Mouse (Mus musculus) embryo, embryonic 11.5 days (tissue): ENCODE measurements around the gene Ablim2.

Source experiments
- DNase-seq: peaks from one replicate; pipeline ENCODE4 v3.0.0-alpha.2; 2012; ENCODE audit warnings: low read depth, low spot score

Gene Ablim2

DNA sequence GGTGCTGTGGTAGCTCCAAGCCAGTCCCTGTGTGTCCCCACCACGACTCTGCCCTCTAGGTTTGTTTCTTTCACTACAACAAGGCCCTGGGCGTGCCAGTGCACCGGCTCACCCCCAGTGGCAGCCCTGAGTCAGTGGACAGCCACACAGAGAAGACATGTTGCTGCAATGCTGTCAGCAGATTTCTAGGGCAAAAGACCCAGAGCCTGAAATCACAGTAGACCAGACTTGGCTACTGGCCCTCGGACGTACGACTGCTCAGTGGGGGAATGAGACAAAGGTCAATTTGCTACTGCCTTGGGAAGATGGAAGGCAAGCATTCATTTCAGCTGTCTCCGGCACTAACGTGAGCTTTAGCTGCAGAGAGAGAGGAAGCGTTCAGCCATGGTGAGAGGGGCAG lies 124.7 kb downstream of the Ablim2 start:
- DNase-seq: no peak

DNA sequence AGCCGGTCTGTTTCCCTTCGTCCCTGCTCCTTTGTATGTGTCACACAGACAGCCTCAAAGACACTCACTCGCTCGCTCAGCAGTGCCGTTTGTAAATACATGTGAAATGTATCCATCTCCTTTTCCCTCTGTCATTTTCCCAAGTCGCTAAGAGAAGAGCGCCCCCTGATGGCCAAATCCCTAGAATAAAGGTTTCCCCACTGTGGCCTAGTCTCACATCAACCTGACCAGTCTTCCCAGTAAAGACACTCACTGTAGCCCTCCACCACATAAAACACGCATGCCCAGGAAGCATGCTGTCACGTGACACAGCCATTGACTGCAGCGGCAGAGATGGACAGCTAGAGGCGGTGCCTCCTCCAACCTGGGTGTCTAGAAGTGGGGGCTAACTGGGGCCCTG lies 126.6 kb downstream of the Ablim2 start:
- DNase-seq: no peak

DNA sequence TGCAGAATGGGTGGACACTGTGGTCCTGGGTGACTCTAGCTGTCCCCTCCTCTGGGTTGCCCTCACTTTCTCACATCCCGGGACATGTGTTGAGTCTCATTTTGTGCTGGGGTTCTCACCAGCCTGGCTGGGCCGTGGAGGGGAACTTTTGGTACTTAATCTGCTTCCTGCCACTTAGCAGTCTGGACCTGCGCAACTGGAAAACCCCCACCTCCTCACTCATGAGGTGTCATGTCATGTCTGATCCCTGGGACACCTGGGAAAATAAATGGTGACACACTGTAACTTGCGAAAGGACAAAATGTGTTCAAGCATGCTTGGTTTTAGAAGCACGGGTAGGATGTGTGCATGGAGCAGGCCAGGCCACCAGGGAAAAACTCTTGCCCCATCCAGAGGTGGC lies 127.0 kb downstream of the Ablim2 start:
- DNase-seq: no peak

DNA sequence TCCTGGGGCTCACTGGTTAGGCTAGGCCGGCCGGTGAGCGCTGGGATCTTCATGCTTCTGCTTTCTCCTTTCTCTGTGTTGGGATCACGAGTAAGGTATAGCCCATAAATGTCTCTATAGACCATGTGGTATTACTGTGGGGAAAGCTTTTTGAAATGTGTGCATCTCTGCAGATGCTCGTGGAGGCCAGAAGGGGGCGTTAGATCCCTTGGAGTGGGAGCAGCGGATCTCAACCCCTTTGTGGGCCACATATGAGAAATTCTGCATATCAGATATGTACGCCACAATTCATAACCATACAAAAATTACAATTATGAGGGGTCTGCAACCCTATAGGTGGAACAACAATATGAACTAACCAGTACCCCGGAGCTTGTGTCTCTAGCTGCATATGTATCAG lies 131.3 kb downstream of the Ablim2 start:
- no peak for DNase-seq

DNA sequence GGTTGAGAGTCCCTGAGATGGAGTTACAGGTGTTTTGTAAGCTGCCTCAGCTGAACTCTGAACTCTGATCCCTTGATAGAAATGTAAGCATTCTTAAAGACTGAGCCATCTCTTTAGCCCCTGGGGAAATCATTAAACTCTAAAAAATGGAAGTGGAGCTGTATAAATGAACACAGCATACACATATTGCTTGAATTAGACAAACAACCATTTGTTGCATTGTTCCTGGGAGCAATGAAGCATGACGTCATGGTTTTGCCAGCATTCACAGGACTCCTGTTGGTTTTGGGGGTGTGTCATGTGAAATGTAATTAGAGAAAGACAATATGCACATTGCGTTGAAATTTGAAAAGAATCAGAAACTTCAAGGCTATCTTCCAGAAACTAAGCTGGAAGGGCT lies 132.0 kb downstream of the Ablim2 start:
- no peak for DNase-seq

DNA sequence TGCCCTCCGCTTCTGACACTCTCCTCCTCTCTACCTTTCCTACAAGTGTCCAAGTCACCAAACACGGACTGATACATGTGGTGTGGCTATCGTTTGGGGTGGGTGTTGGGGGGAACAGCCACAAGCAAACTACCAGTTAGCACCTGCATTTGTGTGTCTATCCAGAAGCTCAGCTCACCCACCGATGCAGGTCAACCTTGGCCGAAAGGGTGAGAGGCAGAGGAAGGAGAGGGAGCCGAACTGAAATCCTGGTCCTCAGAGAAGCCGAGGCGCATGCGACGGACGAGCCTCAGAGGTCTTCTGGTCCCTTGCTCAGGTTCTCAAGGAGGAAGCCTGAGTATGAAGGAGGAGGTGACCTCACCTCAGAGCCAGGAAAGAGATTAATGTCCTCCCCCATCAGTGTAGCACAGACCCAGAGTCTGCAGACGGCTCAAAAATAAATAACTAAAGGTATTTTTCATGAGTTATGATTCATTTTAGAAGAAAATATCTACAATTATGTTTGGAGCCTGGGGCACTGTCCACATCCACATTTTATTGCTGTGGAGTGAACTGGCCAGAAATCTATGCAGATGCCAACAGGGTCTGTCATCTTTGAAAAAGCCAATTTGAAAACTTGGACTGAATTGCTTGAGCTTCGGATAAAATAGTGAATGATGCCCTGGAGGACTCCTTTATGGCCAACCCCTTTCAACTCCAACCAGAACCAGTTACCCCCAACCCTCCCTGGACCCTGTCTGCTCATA lies 133.5 kb downstream of the Ablim2 start:
- no peak for DNase-seq

DNA sequence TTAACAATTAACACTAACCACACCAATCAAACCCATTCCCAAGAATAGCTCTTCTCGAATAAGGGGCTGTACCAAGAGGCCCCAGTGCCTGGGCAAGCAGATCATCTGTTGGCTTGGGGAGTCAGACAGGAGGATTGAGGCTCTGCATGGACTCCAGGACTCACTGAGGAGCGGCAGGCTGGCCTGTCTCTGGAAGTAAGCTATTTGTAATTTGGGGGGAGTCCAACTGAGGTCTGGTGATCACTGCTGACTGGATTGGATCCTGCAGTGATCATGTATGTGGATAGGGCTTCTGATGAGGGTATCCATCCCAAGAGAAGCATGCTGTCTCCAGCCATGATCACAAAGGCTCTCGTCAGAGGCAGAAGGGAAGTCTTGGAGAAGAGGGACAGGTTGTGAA lies 134.7 kb downstream of the Ablim2 start:
- no peak for DNase-seq

DNA sequence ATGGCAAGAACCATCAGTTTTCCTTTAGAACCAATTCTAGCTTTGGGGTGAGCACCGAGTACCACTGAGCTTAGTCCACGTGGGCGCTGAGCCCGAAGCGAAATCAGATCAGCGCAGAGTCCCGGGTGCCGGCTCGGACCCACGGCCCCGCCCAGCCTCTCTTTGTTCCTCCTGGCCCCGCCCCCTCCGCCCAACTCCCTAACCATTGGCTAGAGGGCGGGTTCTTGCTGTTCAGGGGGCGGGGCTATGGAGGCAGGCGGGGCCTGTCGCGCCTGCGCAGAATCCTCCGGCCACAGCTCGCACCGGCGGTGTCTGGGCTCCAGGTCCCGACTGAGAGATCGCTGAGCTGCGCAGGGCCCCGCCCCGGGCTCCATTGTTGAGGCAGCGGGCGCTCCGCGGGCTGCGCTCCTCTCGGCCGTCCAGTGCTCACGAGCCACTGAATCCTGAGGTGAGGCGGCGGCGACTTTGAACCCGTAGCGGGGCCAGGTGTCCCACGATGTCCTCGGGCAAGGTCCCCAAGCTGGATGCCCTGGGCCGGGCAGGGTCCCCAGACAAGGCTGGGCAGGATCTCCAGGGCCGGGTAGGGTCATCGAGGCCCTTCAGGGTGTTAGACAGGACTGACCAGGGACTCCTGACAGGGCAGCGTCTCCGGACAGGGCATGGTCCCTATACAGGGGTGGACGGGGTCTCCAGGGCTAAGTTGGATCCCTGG lies 135.6 kb downstream of the Ablim2 start, which contains the start of gene Afap1:
Gene Afap1 (plus strand): TSS at position 227 of the 712 bp plus-strand sequence.
- DNase-seq: peak; percentile 98

DNA sequence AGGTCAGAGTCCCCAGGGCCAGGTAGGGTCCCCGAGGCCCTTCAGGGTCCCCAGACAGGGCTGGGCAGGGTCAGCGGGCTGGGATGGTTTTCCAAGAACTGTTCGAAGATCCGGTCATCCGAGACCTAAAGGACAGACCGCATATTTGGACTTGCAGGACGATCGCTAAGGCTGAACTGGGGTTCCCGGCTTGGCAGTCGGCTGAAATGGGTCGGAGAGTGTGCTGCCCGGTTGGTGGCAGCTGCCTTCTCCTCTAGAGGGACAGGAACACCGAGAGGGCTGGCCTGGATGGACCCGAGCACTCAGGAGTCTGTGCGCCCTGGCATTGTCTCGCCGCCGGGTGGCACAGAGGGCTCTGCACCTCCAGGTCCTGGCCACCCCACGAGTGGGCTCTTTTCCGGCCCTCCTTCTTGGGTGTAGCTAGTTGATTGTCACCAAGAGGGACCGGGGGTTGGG lies 136.2 kb downstream of the Ablim2 start:
- no peak for DNase-seq

DNA sequence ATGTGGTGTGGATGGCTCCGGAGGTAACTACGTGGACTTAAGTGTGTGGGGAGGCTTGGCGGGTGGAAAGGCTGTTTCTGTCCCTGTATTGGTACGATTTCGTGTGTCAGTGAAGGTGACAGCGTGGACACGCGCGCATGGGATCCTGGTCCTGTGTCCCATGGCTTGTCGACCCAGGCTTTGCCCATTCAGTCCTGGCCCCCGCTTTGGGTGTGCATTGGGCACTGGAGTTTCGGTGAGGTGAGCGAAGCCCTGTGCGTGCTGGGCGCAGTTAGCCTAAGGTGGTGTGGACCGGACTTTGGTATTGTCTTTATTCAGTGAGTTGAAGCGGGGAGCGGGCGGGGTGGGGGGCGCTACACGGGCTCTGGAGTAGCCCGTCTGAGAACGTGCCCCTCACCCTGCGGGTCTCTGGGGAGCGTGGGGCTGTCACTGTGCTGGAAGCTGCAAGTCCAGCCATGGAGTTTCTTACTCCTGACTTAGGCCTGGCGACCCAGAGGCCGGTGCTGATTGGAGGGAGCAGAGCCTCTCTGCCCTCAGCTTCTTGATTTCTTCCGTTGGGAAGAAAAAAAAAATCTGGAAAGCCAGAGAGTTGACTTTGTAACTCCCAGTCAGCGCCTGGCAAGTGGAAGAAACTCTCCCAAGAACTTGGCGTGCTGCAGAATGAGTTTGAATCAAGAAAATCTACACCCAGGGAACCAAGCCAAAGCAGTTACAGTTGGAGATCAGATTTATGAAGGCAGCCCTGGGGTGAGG lies 136.8 kb downstream of the Ablim2 start:
- no peak for DNase-seq

DNA sequence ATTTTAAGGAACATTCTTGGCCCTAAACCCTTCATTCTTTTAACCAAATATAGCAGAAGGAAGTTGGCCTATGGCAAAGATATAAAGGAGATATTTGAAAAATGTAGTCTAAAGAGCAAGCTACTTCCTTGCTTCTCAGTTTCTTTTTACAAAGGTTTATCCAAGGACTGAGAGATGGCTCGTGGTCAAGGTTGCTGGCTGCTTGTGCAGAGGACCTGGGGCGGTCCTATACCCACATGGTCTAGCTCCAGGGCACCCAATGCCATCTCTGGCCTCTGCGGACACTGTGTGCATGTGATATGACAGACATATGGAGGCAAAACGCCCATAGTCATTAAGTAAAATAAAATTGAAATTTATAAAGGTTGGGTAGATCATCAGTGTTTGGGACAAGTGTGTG lies 138.2 kb downstream of the Ablim2 start:
- no peak for DNase-seq

DNA sequence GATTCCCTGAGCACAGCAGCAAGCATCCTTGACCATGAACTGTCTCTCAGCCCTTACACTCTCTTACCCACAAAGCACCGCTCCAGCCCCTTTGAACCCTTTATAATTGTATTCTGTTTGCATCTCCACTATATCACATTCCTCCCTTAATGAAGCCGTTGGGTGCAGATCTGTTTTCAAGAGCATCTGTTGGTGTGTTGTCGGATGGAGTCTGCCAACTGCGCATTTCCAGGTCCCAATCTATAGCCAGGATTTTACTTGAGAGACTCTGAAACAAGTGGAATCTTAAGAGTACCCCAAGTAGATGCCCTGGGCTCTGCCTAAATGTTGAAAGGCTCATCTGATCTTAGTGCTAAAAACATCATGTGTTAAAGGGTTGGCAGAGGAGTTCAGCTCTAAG lies 138.9 kb downstream of the Ablim2 start:
- DNase-seq: no peak

DNA sequence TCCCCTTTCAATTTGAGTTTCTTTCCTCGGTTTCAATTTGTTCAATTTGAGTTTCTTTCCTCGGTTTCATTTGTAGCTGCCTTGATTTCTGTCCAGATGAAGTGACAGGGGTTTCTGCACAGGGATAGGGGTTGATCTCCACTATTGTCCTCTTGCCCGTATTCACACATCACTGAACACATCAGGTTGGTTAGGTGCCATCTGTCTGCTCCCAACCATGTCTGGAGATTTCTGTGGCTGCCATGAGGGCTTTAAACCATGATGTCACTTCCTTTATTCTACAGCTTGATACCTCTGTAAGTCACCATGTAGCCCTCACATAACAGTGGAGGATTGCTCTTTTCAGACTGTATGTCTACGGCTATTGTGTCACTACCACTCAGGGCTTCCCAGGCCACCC lies 139.5 kb downstream of the Ablim2 start:
- no peak for DNase-seq

DNA sequence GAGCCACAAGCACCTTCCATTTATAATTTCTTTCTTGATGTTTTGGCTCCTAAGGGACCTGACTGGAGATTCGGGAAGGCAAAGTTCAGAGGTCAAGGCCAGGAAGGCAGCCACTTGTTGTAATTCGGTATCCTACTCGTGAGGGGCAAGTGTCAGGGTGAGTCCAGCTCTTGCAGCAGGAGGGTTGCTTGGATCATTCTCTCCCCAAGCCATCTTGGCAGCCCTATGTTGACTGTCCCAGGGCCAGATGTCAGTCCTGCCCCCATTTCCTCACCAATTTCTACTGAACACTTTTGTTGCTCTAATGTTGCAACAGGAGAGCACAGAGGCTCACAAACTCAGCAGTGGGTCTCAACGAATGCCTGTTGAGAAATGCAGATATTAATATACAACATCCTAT lies 140.4 kb downstream of the Ablim2 start:
- DNase-seq: no peak

DNA sequence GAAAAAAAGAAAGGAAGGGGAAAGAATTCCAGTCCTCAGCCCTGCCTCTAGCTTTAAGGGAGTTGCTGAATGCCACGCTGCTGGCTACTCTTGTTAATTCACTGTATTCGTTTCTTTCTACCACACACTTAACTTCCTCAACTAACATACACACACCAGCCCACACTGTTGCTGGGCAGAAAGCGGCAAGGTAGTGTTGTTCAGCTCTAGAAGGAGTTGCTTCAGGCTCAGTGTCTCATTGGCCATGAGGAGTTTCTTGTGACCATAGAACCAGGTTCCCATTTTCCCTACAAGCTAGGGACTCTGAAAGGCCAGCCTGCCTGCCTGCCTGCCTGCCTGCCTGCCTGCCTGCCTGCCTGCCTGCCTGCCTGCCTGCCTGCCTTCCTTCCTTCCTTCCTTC lies 141.3 kb downstream of the Ablim2 start:
- no peak for DNase-seq

DNA sequence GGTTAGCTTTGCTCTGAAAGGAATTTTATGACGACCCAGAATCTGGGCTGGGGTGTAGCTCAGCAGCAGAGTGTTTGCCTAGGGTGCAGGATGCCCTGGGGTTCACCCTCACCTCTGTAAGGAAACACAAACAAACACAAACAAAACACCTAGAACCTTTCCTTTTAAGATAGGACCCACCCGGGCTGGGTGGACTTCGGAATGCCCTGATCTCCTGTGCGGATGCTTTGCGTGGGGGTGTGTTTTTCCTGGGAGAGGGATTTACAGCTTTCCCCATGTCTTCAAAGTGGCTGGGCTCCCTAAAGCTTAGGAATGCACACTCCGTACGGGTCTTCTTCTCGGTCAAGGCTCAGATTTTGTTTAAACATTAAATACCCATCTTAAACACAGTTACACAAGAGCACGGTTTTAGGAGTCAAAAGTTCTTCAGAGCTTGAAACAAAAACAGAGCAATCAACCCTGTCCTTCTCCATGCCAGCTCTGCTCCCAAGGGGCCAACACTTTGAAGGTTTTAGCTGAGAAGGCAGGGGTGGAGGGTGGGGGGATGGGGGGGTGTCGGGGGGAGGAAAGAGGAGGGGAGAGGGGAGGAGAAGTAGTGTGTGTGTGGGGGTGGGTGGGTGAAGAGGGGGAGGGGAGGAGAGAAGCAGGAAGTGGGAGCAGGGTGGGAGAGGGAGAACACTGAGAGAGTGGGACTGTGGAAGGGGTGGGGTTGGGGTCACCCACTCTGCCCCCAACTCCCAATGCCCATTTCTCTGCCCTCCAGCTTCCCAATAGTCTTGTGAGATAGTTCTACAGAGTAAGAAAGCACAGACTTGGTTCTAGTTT lies 142.9 kb downstream of the Ablim2 start:
- no peak for DNase-seq

DNA sequence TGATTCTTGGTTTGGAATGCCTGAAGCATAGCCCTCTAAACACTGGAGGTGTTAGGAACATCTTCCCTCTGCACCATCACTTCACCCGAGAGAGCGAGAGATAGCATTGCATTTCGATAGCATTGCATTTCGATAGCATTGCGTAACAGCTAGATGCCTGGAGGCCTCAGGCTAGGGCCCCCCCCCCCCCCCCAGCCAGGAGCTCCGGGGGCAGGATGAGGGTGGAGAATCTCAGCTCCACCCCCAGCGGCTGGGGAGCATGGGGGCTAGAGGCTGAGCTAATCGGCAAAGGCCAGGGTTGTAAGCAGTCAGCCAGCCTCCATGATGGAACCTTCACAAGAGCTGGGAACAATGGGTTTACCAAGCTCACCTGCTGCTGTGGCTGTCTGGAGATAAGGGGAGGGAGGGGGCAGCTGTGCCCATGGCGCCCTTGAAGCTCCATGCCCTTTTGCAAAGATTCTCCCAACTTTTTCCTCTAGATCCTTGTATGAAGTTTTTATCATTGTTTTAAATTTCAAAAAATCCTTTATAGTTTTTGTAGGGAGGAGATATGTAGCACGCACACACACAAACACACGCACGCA lies 143.6 kb downstream of the Ablim2 start:
- DNase-seq: no peak

DNA sequence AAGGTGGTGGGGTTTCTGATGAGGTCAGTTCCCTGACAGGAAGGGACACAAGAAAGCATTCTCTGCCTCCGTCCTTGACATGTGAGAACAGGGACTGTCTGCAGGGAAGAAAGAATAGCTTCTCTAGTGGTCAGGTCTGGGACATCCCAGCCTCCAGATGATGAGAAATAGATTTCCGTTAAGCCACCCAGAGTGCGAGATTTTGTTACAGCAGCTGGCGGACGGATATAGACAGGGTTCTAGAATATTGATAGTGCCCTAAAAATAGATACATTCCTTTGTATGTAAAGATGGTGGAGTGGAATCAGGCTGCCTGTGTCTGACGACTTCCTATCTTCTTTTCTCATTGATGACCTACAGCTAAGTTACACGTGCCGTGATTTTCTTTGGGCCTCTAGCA lies 145.8 kb downstream of the Ablim2 start:
- DNase-seq: no peak

DNA sequence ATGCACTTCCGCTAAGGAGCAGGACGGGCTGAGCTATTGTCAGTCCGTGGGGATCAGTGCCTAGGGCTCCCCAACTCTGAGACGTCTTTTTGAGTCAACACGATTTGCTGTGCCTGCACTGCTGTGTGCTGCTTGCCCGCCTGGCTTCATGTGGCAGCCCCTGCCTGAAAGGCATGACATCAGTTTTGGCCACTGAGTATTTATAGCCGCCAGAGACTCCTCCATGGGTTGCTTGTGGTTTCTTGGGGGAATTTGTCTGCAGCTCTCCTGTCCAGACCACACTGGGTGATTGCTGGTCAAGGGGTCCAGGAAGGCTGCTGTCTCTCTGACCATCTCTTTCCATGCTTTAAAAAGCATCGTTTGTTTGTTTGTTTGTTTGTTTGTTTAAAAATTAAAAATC lies 147.6 kb downstream of the Ablim2 start:
- no peak for DNase-seq

DNA sequence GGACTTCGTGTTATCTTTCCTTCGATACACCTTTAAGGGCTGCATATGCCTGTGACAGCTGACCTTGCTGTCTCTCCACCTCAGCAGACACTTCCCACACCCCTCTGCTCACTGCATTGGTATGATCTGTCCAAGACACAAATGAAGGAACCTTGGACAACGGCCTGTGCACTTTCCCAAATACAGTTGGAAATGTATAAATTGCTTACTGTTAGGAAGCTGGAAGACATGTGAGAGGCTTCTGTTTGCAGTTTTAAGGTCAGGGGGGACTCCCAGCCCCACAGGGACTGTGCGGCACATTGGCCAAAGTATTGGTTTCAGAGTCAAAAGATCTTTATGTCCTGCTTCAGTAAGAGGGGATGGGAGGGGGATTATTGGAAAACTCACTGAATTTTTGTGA lies 149.4 kb downstream of the Ablim2 start:
- DNase-seq: no peak
